Comparison of ENCODE assay signal across 9 mouse cellular contexts in the genomic region with DNA sequence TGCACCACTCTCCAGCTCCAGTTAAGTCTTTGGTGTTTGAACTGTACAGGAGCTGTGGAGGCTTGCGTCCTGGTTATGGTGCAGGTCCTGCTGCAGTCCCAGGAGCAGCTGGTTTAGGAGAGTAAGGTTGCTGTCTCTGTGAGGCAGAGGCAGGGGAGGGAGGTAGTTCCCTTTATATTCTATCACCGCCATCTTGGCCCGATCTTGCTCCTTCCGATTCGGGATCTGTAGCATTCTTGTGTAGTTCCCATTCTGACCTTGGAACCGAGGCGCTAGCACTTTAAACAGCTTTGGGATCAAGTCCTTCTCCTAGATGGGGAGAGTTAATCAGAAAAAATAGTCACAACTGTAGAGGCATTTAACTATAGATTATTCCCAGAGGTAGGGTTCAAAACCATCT. TPM values are rescaled to one million over a fixed set of nuclear protein-coding genes. Genes with fewer than 3 reads are reported as not detected.
A peak's percentile ranks its signal among the peaks of the same experiment; 100 is the strongest.
DNase-seq lines count a peak whose midpoint lies in the region; ATAC-seq lines count a peak whose summit lies in the region.
"Had no signal": no experiment of that assay in that cellular context is flagged by ENCODE, and none has a peak within 500 bp of the region (broad histone marks: within the 10 kb centered on the region; RNA-seq: fewer than 3 reads in every experiment).

No protein-coding gene starts in this region.

- peak overlapping the region; percentile 96 for H3K4me3 ChIP-seq in megakaryocyte, embryonic 14.5 days (replicated peaks)
- H3K4me3 ChIP-seq in limb, embryonic 12.5 days (replicated peaks) = peak overlapping the region; percentile 78
- peak overlapping the region; percentile 92 for H3K4me3 ChIP-seq in stomach, embryonic 16.5 days (replicated peaks; ENCODE audit: low read length)

- WGBS in limb, embryonic 12.5 days = 86% methylated on average over 7 of the region's 7 CpGs
- 70% methylated on average over 7 of the region's 7 CpGs for WGBS in stomach, embryonic 16.5 days

- H3K4me1 ChIP-seq in megakaryocyte, embryonic 14.5 days = peaks cover 45% of the 10 kb centered on the region
- H3K4me1 ChIP-seq in limb, embryonic 12.5 days (replicated peaks) = peaks cover 10% of the 10 kb centered on the region
- H3K4me1 ChIP-seq in stomach, embryonic 16.5 days (ENCODE audit: control insufficient read depth, insufficient read depth, low read length) = peaks cover 6% of the 10 kb centered on the region

- no peak overlapping the region for H3K27ac ChIP-seq in limb, embryonic 12.5 days
- peak overlapping the region; percentile 90; the same call in 1 of the 2 replicates for H3K27ac ChIP-seq in stomach, embryonic 16.5 days (ENCODE audit: low read length)

- no peak for ATAC-seq in CD4-positive, CD25-positive, alpha-beta regulatory T cell, adult 4 months
- ATAC-seq in megakaryocyte, adult 5-6 weeks (ENCODE audit: poor library complexity, severe bottlenecking) = no peak
- no peak for ATAC-seq in limb, embryonic 12.5 days (ENCODE audit: insufficient number of reproducible peaks, insufficient read depth, low FRiP score, low TSS enrichment, low read depth)
- ATAC-seq in stomach, embryonic 16.5 days (ENCODE audit: insufficient read depth, low FRiP score) = no peak

- H3K27me3 ChIP-seq in megakaryocyte, embryonic 14.5 days (replicated peaks) = no peaks in the 10 kb centered on the region
- H3K27me3 ChIP-seq in limb, embryonic 12.5 days = no peaks in the 10 kb centered on the region
- no peaks in the 10 kb centered on the region for H3K27me3 ChIP-seq in stomach, embryonic 16.5 days (ENCODE audit: control insufficient read depth, insufficient read depth, low read length)

- peak; percentile 17 for DNase-seq in CD4-positive, CD25-positive, alpha-beta regulatory T cell, adult 2 months (ENCODE audit: low read depth, low spot score)
- DNase-seq in adrenal gland, postnatal 4 days (ENCODE audit: low spot score in 2 of 2) = no peak
- no peak for DNase-seq in adrenal gland, postnatal 36 days

- peaks cover 5% of the 10 kb centered on the region for H3K9me3 ChIP-seq in megakaryocyte, embryonic 14.5 days
- H3K9me3 ChIP-seq in limb, embryonic 12.5 days = no peaks in the 10 kb centered on the region
- no peaks in the 10 kb centered on the region for H3K9me3 ChIP-seq in stomach, embryonic 16.5 days (replicated peaks; ENCODE audit: control insufficient read depth, low read length)

- H3K36me3 ChIP-seq in megakaryocyte, embryonic 14.5 days (replicated peaks; ENCODE audit: low read length) = peaks cover 34% of the 10 kb centered on the region
- peaks cover 32% of the 10 kb centered on the region for H3K36me3 ChIP-seq in limb, embryonic 12.5 days
- H3K36me3 ChIP-seq in stomach, embryonic 16.5 days (ENCODE audit: control insufficient read depth, insufficient read depth, low read length) = 0 out of 2 replicates have a peak, but pooled peaks cover 10% of the 10 kb centered on the region

- peak overlapping the region; percentile 91 for H3K9ac ChIP-seq in limb, embryonic 12.5 days (replicated peaks)
- peak overlapping the region; percentile 95 for H3K9ac ChIP-seq in stomach, embryonic 16.5 days (ENCODE audit: low read length)

- peak overlapping the region; percentile 72 for H3K4me2 ChIP-seq in limb, embryonic 12.5 days
- H3K4me2 ChIP-seq in stomach, embryonic 16.5 days (ENCODE audit: low read depth, low read length) = peak overlapping the region; percentile 81

RNA-seq across cellular contexts. Expression of a gene that starts 1.1 kb away (rescaled TPM):
- polyA plus RNA-seq in CD4-positive, CD25-positive, alpha-beta regulatory T cell, adult 4 months (2017; shearing (Covaris generic)) = 100 to 1,000 TPM; 162 to 170 TPM
- polyA plus RNA-seq in megakaryocyte, embryonic 14.5 days (2012; ENCODE audit: insufficient read depth, low replicate concordance) = 274 and 553 TPM in 2 replicates
- total RNA-seq in megakaryocyte, adult 5-6 weeks (2015) = 74.5 and 84.2 TPM in 2 replicates
- 37.8 and 40.1 TPM in 2 replicates for total RNA-seq in megakaryocyte, adult 5-6 weeks (2017)
- 319 and 330 TPM in 2 replicates for polyA plus RNA-seq in limb, embryonic 12.5 days (2016; fragmentation: Nextera tagmentation; extraction: Ambion mirVana)
- polyA plus RNA-seq in stomach, embryonic 16.5 days (2015; fragmentation: Nextera tagmentation; extraction: Ambion mirVana) = 343 and 350 TPM in 2 replicates
- 100 to 1,000 TPM; 170 to 182 TPM for total RNA-seq in adrenal gland, postnatal 4 days (2021)
- 100 to 1,000 TPM; 202 to 215 TPM for total RNA-seq in adrenal gland, postnatal 36 days (2021)

RNA-seq across cellular contexts. Expression of a gene that starts 22.4 kb away (rescaled TPM):
- not detected for polyA plus RNA-seq in CD4-positive, CD25-positive, alpha-beta regulatory T cell, adult 4 months (2017; shearing (Covaris generic))
- 0.27 and 0.74 TPM in 2 replicates for polyA plus RNA-seq in megakaryocyte, embryonic 14.5 days (2012; ENCODE audit: insufficient read depth, low replicate concordance)
- 0.07 TPM in 2 replicates for total RNA-seq in megakaryocyte, adult 5-6 weeks (2015)
- 0.04 TPM in 1 of 2 replicates, not detected in the other for total RNA-seq in megakaryocyte, adult 5-6 weeks (2017)
- 24.8 and 28.2 TPM in 2 replicates for polyA plus RNA-seq in limb, embryonic 12.5 days (2016; fragmentation: Nextera tagmentation; extraction: Ambion mirVana)
- 7.4 and 7.7 TPM in 2 replicates for polyA plus RNA-seq in stomach, embryonic 16.5 days (2015; fragmentation: Nextera tagmentation; extraction: Ambion mirVana)
- 10 to 100 TPM; 23.7 to 29.4 TPM for total RNA-seq in adrenal gland, postnatal 4 days (2021)
- total RNA-seq in adrenal gland, postnatal 36 days (2021) = 1 to 10 TPM; 7.5 to 8.0 TPM
- total RNA-seq: hematopoietic stem cell, adult 5-6 weeks had no signal

RNA-seq across cellular contexts. Expression of a gene that starts 57.8 kb away (rescaled TPM):
- polyA plus RNA-seq in CD4-positive, CD25-positive, alpha-beta regulatory T cell, adult 4 months (2017; shearing (Covaris generic)) = 100 to 1,000 TPM; 131 to 172 TPM
- polyA plus RNA-seq in megakaryocyte, embryonic 14.5 days (2012; ENCODE audit: insufficient read depth, low replicate concordance) = 37.7 and 43.0 TPM in 2 replicates
- total RNA-seq in megakaryocyte, adult 5-6 weeks (2015) = 69.7 and 71.5 TPM in 2 replicates
- total RNA-seq in megakaryocyte, adult 5-6 weeks (2017) = 21.7 and 29.0 TPM in 2 replicates
- 33.3 and 38.3 TPM in 2 replicates for polyA plus RNA-seq in limb, embryonic 12.5 days (2016; fragmentation: Nextera tagmentation; extraction: Ambion mirVana)
- polyA plus RNA-seq in stomach, embryonic 16.5 days (2015; fragmentation: Nextera tagmentation; extraction: Ambion mirVana) = 77.3 and 82.8 TPM in 2 replicates
- total RNA-seq in adrenal gland, postnatal 4 days (2021) = 10 to 100 TPM; 85.0 to 95.7 TPM
- 100 to 1,000 TPM in 1 of 2 experiments, 10 to 100 TPM in 1; 99.2 to 113 TPM for total RNA-seq in adrenal gland, postnatal 36 days (2021)
